Mouse (Mus musculus) thymus, postnatal 36 days (tissue): ENCODE measurements around the gene Fam83g.

ENCODE experiments used
- DNase-seq, 2 experiments: peaks; one replicate each; pipeline ENCODE4 v3.0.0; 2022; ENCODE audit warnings: mixed read lengths in 2 of 2

The Fam83g gene

DNA sequence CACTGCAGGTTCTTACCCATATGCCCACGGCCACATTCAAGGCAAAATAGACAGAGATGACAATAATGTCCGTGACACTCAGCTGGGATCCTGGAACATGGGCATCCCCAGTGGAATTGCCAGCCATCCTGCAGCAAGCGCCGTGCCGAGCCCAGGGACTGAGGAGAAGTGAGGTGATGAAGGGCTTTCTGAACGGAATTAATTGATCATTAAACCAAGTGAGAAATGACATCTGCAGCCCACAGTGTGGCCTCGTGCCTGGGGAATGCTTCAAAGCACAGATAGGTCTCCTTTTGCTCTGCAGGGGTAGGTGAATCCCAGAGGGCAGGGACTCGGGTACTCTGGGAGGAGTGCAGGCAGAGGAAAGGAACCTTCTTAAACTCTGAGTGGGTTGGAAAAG, 35.9 kb downstream of the Fam83g start:
- no peak for DNase-seq

DNA sequence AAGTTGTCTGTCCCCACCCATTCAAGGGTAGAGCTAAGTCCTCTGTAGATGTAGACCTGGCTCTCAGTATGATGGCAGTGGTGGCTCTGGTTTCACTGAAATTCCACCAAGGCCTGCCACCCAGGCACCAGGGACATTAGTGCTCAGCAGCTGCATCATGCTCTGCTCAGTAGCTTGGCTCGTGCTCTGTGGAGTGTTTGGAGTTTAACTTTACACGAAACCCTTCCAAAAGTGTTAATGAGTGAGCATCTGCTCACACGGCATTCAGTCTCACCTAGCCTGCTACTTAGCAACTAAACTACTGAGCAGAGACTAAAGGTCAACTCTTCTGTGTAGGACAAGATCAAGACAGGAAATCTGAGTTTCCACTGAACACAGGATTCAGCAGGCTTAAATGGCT, 36.7 kb downstream of the Fam83g start, which contains the start of gene Slc5a10:
Gene Slc5a10 (minus strand): TSS at position 191 of the 400 bp plus-strand sequence.
- DNase-seq = no peak

DNA sequence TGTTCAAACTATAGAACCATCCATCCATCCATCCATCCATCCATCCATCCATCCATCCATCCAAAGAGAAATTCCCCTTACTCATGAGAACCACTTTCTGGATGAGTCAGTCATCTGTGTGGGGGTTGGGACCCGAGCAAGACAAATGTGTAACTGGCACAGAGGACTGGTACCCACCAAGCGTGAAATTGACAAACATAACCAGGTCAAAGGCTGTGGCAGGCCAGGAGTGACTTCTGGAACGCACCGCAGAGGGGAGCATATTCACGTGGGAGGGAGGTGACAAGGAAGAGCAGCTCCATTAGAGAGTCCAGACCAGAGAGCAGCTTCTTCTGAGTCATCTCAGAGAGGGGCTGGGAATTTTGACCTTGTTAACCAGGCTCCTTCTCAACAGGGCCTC, 38.2 kb downstream of the Fam83g start:
- no peak for DNase-seq

DNA sequence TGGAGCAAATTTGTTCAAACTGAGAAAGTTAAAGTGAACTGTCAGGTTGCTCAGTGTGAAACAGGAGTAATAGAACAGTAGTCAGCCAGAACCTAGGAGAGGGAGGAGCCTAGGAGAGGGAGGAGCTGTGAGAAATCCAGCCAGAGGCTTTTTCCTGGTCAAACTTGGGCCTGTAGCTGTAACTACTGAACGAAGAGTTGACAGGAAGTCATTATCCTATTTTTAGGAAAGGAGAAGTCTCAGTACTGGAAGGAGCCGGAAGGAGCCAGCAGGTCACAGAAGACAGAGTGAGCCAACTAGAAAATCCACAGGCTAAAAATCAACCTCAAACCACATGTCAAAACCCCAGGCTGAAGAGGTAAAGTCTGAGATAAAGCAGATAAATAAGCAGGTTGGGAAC, 44.1 kb downstream of the Fam83g start:
- no peak for DNase-seq

DNA sequence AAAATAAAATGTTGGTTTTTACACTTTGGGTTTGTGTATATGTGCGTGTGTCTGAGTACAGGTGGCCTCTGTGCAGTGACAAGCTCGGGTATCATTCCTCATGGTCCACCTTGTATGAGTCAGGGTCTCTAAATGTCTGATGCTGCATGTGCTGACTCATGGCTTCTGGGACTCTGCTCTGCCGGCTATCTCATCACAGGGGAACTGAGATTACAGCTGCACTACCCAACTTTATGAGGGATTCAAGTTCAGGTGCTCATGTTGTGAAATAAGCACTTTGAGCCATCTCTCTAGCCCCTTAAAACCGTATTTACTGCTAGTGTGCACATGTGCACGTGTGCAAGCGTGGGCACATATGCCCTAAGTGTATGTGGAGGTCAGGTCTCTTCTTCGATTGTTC, 48.8 kb downstream of the Fam83g start:
- no peak for DNase-seq

DNA sequence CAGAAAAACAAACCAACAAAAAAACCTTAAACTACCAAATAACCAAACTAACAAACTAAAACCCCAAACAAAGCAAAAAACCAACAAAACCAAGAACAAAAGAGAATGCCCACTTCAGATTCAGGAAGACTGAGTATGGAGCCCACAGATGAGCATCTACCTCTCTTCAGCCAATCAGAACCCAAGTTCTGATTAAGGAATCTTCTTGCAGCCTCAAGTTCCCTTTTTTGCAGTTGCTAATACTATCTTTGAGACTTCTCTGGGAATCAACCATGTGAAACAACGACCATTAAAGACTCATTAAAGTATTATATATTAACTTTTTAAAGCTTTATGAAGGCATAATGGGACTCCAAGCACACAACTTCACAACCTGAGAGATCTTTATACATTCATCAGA, 53.4 kb downstream of the Fam83g start:
- no peak for DNase-seq

DNA sequence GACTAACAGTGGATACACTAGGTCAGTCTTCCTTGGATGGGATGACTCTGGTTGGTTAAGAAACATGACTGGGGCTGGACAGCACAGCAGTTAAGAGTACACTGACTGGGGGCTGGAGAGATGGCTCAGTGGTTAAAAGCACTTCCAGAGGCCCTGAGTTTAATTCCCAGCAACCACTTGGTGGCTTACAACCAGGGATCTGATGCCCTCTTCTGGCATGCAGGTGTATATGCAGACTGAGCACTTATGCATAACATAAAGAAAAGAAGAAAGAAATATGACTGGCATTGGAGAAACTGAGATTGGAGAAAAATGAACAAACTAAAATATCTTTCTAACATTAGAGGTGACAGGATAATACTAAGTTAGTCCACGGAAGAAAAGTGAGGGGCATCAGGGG, 56.6 kb downstream of the Fam83g start:
- DNase-seq = no peak

DNA sequence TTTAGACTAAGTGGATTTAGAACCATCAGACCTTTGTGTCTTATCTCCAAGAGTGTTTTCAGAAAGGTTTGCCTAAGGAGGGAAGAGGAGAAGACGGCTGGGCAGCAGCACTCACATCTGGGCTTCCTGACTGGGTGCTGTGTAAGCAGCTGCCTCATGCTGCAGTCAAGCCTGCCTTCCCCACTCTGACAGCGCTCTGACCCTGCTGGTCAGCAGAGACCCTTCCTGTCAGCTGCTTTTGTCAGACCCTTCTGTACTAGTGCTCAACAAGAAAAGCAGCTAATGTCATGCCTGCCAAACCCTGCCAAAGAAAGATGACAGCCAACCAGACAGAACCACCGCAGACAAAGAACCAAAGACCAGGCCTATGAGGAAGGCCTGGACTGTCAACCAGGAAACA, 59.9 kb downstream of the Fam83g start:
- no peak for DNase-seq

DNA sequence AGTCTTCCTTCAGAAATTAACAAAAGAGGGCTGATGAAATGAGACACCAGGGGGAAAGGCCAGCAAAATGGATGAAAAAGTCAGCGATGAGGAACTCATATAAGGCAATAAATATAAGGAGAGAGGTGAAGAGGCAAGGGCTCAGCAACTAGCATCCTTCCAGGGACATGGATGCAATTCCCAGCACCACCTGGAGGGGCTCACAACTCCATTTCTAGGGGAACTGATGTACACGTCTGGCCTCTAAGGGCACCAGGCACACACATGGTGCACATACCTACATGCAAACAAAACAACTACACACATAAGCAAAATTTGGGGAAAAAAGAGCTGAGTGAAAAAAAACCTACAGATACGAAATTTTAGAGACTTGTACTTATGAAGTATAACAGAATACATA, 60.6 kb downstream of the Fam83g start:
- no peak for DNase-seq

DNA sequence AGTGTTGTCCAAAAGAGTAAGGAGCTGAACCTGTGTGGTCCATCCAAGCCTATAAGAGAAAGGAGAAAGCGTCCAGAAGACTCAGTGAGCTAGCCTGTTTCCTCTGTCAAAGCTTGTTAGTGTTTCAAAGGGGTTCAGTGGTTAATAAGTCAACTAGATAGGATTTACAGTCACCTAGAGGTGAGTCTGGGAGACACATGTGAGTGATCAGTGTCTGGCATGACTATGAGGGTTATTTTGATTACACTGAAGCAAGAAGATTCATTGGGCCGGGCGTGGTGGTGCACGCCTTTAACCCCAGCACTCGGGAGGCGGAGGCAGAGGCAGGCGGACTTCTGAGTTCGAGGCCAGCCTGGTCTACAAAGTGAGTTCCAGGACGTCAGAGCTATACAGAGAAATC, 61.9 kb downstream of the Fam83g start:
- DNase-seq = no peak

DNA sequence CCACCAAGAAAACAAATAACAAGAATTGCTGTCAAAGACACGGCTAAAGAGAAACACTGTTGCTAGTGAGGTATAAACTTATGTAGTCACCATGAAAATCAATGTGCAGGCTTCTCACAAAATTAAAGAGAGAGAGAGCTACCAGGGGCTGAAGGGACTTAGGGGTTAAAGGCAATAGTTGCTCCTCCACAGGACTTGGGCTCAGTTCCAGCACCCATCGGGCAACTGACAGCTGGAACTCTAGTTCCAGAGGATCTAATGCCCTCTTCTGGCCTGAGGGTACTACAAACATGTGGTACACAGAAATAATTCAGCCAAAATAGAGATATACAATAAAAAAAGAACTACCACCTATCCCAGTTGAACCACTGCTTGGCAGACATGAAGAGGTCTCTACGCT, 63.3 kb downstream of the Fam83g start:
- DNase-seq = no peak

DNA sequence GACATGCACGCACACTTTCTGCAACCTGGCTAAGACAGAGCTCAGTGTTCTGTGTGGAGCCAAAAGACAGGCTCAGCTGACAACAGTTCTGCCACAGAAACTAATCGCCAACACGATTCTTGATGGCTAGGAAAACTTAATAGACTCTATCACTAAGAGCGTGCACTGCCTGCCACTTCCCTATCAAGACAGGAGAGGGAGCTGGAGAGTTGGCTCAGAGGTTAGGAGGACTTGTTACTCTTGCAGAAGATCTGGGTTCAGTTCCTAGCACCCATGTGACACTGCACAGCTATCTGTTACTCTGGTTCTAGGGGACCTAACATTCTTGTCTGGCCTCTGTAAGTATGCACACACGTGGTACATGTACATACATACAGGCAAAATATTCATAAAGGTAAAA, 67.7 kb downstream of the Fam83g start:
- DNase-seq = peak; percentile 11 to 17

DNA sequence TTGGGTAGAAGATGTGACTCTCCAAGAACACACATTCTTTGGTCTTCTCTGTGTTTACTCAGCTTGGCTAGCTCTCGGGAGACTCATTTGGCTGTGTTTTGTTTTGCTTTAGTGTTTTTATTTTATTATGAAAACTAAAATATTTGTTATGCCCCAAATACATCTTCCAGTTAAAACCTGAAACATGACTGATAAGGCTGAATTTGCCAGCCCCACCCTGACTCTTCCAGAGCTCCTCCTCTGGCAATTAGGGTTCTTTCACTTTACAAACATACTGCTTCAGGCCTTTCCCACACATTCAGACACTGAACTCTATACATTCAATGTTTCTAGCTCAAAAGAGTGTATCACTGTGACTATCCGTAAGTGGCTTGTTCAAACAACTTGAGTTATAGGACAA, 73.3 kb downstream of the Fam83g start:
- no peak for DNase-seq
